Mouse (Mus musculus) ES-E14 (cell line): ENCODE measurements around the gene Inpp5d. TPM values are rescaled to one million over a fixed set of nuclear protein-coding genes. Genes with fewer than 3 reads are reported as not detected.

Experiments used
- DNase-seq: peaks from one replicate; pipeline ENCODE4 v3.0.0-alpha.2; 2013; ENCODE audit warnings: low read depth, low spot score
- H3K27ac ChIP-seq: 2 replicates; pipeline ENCODE4 v1.5.1; 2012; ENCODE audit warnings: low read depth, mild to moderate bottlenecking, low read length, moderate library complexity, mixed read lengths; ENCODE audit not compliant: poor library complexity, insufficient read depth, severe bottlenecking
- H3K36me3 ChIP-seq: 2 replicates; pipeline ENCODE4 v1.6.1; 2012; ENCODE audit warnings: mild to moderate bottlenecking, low read length, moderate library complexity, mixed read lengths; ENCODE audit not compliant: control insufficient read depth, poor library complexity, insufficient read depth, severe bottlenecking
- H3K4me1 ChIP-seq, 2 experiments: fragments of 150-350 bp in 1 of 2; sonication (generic) in 1 of 2; 2 replicates each; pipeline ENCODE4 v1.6.1; 2012; ENCODE audit warnings: low read length in 2 of 2, mild to moderate bottlenecking in 1 of 2, mixed read lengths in 1 of 2; ENCODE audit not compliant: control insufficient read depth in 2 of 2, insufficient read depth in 2 of 2, poor library complexity in 1 of 2
- H3K4me3 ChIP-seq, 2 experiments: fragments of 150-350 bp in 1 of 2; sonication (generic) in 1 of 2; 2 replicates each; pipeline ENCODE4 v1.5.1; 2012; ENCODE audit warnings: low read length in 2 of 2, low read depth in 1 of 2, mild to moderate bottlenecking in 1 of 2, mixed read lengths in 1 of 2; ENCODE audit not compliant: insufficient read depth in 1 of 2, poor library complexity in 1 of 2, severe bottlenecking in 1 of 2
- H3K9ac ChIP-seq: 2 replicates; pipeline ENCODE4 v1.6.1; 2012; ENCODE audit warnings: low read depth, mild to moderate bottlenecking, low read length, mixed read lengths; ENCODE audit not compliant: poor library complexity, insufficient read depth, severe bottlenecking
- H3K9me3 ChIP-seq: fragments of 150-350 bp; sonication (generic); 2 replicates; pipeline ENCODE4 v1.6.1; 2012; ENCODE audit warnings: low read depth, mild to moderate bottlenecking, low read length; ENCODE audit not compliant: control insufficient read depth, insufficient read depth
- CHD2 ChIP-seq: IDR thresholded peaks from 2 replicates; pipeline ENCODE4 v1.6.1; 2014; ENCODE audit warnings: mild to moderate bottlenecking, low read depth, low read length, inconsistent platforms
- HCFC1 ChIP-seq: IDR thresholded peaks from 2 replicates; pipeline ENCODE4 v1.6.1; 2012; ENCODE audit warnings: low read length, inconsistent platforms, borderline replicate concordance; ENCODE audit not compliant: insufficient read depth
- MAFK ChIP-seq: IDR thresholded peaks from 2 replicates; pipeline ENCODE4 v1.6.1; 2014; ENCODE audit warnings: mild to moderate bottlenecking, low read depth, low read length, inconsistent platforms; ENCODE audit not compliant: insufficient read depth
- ZC3H11A ChIP-seq: IDR thresholded peaks from 2 replicates; pipeline ENCODE4 v1.6.1; 2012; ENCODE audit warnings: low read depth, mild to moderate bottlenecking, inconsistent platforms, low read length, borderline replicate concordance
- ZNF384 ChIP-seq: IDR thresholded peaks from 2 replicates; pipeline ENCODE4 v1.6.1; 2012; ENCODE audit warnings: low read depth, low read length, inconsistent platforms
- in situ Hi-C, 2 experiments: fragments of 600-800 bp; cut with MboI; formaldehyde crosslinking; loops; one replicate each; pipeline ENCODE4 v1.15.1; 2025; ENCODE audit warnings: low sequenced_read_pairs in 2 of 2, inconsistent platforms in 1 of 2; ENCODE audit not compliant: unreplicated experiment in 2 of 2
- total RNA-seq: library from RNA; depleted of rRNA; stranded (reverse); fragments of 300-350 nt; gene quantifications from 2 replicates; pipeline ENCODE4 v1.2.3, GENCODE M21; 2012

The Inpp5d gene
- total RNA-seq, 1 experiment, result 39.5 TPM

DNA sequence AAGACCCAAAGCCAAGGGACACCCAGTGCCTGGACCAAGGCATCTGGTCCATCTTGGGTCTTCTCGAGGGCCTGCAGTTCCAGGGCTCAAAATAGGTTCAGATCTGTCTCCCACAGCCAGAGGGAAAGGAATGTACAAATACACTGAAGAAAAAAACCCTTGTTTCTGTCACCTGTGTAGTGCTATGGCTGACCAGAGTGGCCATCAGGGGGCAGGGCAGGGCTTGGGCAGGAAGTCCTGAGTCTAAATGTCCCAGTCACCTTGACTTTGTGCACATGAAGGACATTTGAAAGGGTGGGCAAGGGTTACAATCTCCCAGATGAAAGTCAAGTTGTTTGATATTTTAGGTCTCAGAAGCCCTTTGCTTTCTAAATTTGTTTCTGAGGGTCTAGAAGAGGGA lies 46.9 kb downstream of the Inpp5d start:
- no peak overlapping the region for H3K9ac ChIP-seq
- DNase-seq, result no peak
- H3K4me1 ChIP-seq, result peaks cover 0 to 3% of the 10 kb centered on the region in 2 experiments; a peak in 1 of 4 replicates
- no peaks in the 10 kb centered on the region for H3K9me3 ChIP-seq
- H3K36me3 ChIP-seq, result no peaks in the 10 kb centered on the region; the same call in 1 of the 2 replicates
- in situ Hi-C loops, result no loop called here
- no peak for TF ChIP-seq CHD2
- no peak overlapping the region for H3K4me3 ChIP-seq
- no peak overlapping the region for H3K27ac ChIP-seq

DNA sequence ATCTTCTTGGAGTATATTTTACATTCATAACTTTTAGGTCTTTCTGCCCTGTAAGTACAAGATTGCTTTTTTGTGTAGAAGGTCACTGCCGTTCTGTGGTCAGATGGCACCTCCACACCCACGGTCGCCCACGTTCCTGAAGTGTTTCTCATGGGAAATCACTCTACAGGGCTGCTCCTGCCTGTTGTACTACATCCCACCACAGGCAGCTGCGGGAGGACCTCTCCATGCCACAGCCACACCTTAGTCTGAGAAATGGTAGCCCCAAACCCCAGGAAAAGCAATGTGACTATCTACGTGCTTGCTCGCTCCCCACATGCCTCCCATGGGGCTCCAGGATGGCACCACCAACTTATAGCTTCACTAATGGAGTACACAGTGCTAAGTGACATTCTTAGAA lies 48.2 kb downstream of the Inpp5d start:
- no peak for DNase-seq
- H3K9me3 ChIP-seq, result no peaks in the 10 kb centered on the region
- in situ Hi-C loops, result no loop called here
- peaks cover 0 to 5% of the 10 kb centered on the region in 2 experiments; a peak in 1 of 4 replicates for H3K4me1 ChIP-seq
- H3K4me3 ChIP-seq, result no peak overlapping the region
- H3K36me3 ChIP-seq, result no peaks in the 10 kb centered on the region; the same call in 1 of the 2 replicates
- no peak overlapping the region for H3K9ac ChIP-seq
- no peak for TF ChIP-seq ZC3H11A
- TF ChIP-seq CHD2, result no peak
- TF ChIP-seq MAFK, result no peak
- TF ChIP-seq HCFC1, result no peak
- TF ChIP-seq ZNF384, result no peak
- H3K27ac ChIP-seq, result no peak overlapping the region

DNA sequence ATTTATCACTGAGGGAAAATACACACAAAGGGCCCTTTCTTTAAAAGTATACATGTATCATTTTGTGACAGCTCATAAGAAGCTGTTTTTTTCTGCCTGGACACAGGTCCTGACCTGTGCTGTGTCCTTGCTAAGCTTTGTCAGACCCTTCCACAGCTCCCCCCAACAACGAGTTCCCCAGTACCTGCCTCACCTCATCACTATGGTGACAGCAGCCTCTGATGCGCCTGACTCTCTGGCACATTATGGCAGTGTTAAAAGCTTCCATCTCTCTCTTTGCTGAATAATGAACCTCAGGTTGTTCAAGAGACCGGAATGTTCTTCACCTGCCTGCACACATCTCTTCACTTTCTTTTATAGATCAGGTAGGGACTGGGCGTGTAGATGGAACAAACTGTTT lies 51.4 kb downstream of the Inpp5d start:
- TF ChIP-seq HCFC1 (no peak), MAFK (no peak), CHD2 (no peak), ZC3H11A (no peak), ZNF384 (no peak)
- DNase-seq, result no peak
- H3K36me3 ChIP-seq, result no peaks in the 10 kb centered on the region; the same call in 1 of the 2 replicates
- no peak overlapping the region for H3K9ac ChIP-seq
- H3K9me3 ChIP-seq, result no peaks in the 10 kb centered on the region
- in situ Hi-C loops, result no loop called here
- H3K27ac ChIP-seq, result no peak overlapping the region
- H3K4me3 ChIP-seq, result no peak overlapping the region
- peaks cover 7 to 13% of the 10 kb centered on the region in 2 experiments for H3K4me1 ChIP-seq

DNA sequence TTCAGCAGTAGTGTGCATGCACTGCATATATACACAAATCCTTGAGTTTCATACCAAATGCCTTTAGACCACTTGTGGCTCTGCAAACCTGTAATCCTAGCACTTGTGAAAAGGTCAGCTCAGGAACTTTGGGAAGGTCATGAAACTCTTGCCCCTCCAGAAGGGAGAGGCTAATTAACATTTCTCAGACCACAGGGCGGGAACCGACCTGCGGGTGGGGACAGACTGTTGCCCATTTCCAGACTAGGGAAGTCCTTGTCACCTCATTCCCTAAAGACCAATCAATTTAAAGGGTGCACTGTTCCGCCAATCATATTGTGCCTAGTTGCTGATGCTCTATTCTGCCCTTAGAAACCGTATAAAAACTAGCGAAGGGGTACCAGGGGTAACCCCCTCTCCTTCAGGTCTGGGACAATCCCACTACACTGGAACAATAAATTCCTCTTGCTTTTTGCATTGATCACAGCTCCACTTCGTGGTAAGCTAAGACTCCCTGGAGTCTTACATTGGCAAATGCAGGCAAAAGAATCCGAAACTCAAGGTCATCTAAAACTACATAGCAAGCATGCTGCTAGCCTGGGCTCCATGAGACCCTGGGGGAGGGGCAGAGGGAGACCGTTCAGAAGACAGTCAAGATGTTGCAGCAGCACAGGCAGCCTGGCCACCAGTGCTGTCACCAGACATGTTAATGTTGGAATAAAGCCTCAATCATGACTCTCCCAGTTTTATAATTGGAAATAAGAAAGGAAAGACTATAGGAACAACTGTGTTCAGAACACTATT lies 53.9 kb downstream of the Inpp5d start:
- Histone ChIP-seq H3K4me1 (peaks cover 13 to 22% of the 10 kb centered on the region in 2 experiments), H3K9ac (no peak overlapping the region), H3K4me3 (peak overlapping the region; percentile 8 to 49; a peak in 3 of 4 replicates), H3K36me3 (peaks cover 15% of the 10 kb centered on the region; the same call in 1 of the 2 replicates), H3K9me3 (no peaks in the 10 kb centered on the region), H3K27ac (peak overlapping the region; percentile 77)
- in situ Hi-C loops, result no loop called here
- peak; percentile 35 for DNase-seq
- TF ChIP-seq HCFC1 (no peak), ZC3H11A (no peak), ZNF384 (no peak), CHD2 (peak; percentile 57; the same call in 1 of the 2 replicates)

DNA sequence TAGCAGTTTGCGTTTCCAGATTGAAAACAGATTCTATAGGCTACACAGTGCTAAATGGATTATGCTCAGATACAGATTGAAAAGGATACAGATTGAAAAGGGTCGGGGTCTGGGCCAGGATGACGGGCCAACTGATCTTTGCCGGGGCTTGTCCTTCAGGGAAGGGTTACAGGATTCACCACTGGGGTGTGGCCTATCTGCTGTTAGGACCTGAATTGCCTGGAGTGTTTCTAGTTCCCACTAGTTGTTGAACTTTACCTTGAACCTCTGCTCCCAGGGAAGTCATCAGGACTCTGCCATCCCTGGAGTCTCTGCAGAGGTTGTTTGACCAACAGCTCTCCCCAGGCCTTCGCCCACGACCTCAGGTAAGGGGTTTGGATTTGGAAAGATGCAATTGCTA lies 55.9 kb downstream of the Inpp5d start:
- peaks cover 26% of the 10 kb centered on the region; the same call in 1 of the 2 replicates for H3K36me3 ChIP-seq
- H3K4me3 ChIP-seq, result peak overlapping the region; percentile 65 to 68
- in situ Hi-C loops, result no loop called here
- peaks cover 13 to 27% of the 10 kb centered on the region in 2 experiments for H3K4me1 ChIP-seq
- peak overlapping the region; percentile 71 for H3K9ac ChIP-seq
- TF ChIP-seq HCFC1 (no peak; the same call in 1 of the 2 replicates), CHD2 (no peak), ZNF384 (no peak), ZC3H11A (no peak), MAFK (no peak)
- no peaks in the 10 kb centered on the region for H3K9me3 ChIP-seq
- DNase-seq, result peak; percentile 51
- H3K27ac ChIP-seq, result peak overlapping the region; percentile 81
